Mouse (Mus musculus): ENCODE results near the gene Sertad3. TPM values are rescaled to one million over a fixed set of nuclear protein-coding genes. Genes with fewer than 3 reads are reported as not detected.

The Sertad3 gene
- polyA plus RNA-seq, 2 experiments = 32.1 to 32.4 TPM

DNA sequence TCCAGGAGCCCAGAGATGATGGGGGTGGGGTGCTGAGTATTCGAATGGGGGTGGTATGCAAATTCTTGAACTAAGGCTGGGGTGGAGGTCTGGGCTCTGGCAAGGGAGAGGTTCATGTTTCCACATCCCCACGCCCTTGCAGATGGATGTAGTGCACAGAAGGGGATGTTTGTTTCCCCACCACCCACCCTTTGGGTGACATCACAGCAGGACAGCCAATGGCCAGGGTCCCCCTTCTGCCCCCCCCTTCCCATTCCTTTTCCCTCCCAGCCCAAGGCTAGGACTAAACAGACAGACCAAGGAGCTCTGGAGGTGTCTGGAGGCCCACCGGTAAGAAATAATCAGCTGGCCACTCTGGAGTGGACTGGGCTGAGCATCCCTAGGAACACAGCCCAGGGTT lies 25.5 kb downstream of the Sertad3 start, which contains the start of gene Prx:
Gene Prx (plus strand): TSS at position 289 of the 400 bp plus-strand sequence.
- no peak within 1 kb of the TSS for H3K4me3 ChIP-seq (replicated peaks; ENCODE audit: low read length)
- no peak for DNase-seq (ENCODE audit: low spot score)
- H3K27me3 ChIP-seq (ENCODE audit: control insufficient read depth, insufficient read depth, low read length) = no peaks in the 10 kb centered on the region
- H3K27ac ChIP-seq (replicated peaks; ENCODE audit: low read depth, low read length) = no peak within 1 kb of the TSS
- no peak within 1 kb of the TSS for H3K4me2 ChIP-seq (replicated peaks; ENCODE audit: low read depth, low read length, severe bottlenecking)
- peak; percentile 34 for ATAC-seq (ENCODE audit: low FRiP score, low read depth)
- H3K4me1 ChIP-seq (ENCODE audit: control insufficient read depth, insufficient read depth, low read length) = peaks cover 5% of the 10 kb centered on the region; the same call in 1 of the 2 replicates
- no peak for TF ChIP-seq POLR2A (IDR thresholded peaks at IDR 0.05; ENCODE audit: borderline replicate concordance, extremely low read depth, insufficient read depth, insufficient read length)
- no peaks in the 10 kb centered on the region for H3K36me3 ChIP-seq (ENCODE audit: control insufficient read depth, insufficient read depth, low read length)
- no peak within 1 kb of the TSS for H3K9ac ChIP-seq (ENCODE audit: low read depth, low read length, severe bottlenecking)
- 30% methylated on average over 3 of the region's 3 CpGs for WGBS
- H3K9me3 ChIP-seq (ENCODE audit: control insufficient read depth, low read length) = no peaks in the 10 kb centered on the region

DNA sequence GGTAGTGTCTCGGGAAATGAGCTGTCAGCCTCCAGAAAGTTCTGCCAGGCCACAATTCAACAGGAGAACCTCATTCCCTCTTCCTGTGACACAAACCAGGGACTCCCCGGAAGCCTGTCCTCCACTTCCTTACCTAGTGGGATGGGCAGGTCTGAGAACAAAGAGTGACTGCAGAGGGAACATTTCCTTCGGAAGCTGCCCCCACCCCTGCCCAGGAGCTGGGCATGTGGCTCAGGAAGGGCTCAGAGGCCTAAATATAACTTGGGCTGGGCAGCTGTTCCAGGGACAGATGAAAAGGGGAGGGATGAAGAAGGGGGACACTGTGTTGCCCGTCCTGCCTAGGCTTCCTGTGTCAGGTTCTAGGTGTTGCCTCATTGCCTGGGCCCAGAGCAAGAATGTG lies 28.1 kb downstream of the Sertad3 start:
- Histone ChIP-seq H3K4me2 (replicated peaks; ENCODE audit: low read depth, low read length, severe bottlenecking) (no peak overlapping the region), H3K4me3 (replicated peaks; ENCODE audit: low read length) (no peak overlapping the region), H3K27me3 (ENCODE audit: control insufficient read depth, insufficient read depth, low read length) (no peaks in the 10 kb centered on the region), H3K4me1 (ENCODE audit: control insufficient read depth, insufficient read depth, low read length) (peaks cover 5% of the 10 kb centered on the region), H3K9ac (ENCODE audit: low read depth, low read length, severe bottlenecking) (no peak overlapping the region), H3K36me3 (ENCODE audit: control insufficient read depth, insufficient read depth, low read length) (no peaks in the 10 kb centered on the region), H3K9me3 (ENCODE audit: control insufficient read depth, low read length) (no peaks in the 10 kb centered on the region), H3K27ac (replicated peaks; ENCODE audit: low read depth, low read length) (no peak overlapping the region)
- DNase-seq (ENCODE audit: low spot score) (no peak), ATAC-seq (ENCODE audit: low FRiP score, low read depth) (no peak)
- TF ChIP-seq POLR2A (IDR thresholded peaks at IDR 0.05; ENCODE audit: borderline replicate concordance, extremely low read depth, insufficient read depth, insufficient read length) = no peak
- WGBS = 65% methylated on average over 4 of the region's 4 CpGs

DNA sequence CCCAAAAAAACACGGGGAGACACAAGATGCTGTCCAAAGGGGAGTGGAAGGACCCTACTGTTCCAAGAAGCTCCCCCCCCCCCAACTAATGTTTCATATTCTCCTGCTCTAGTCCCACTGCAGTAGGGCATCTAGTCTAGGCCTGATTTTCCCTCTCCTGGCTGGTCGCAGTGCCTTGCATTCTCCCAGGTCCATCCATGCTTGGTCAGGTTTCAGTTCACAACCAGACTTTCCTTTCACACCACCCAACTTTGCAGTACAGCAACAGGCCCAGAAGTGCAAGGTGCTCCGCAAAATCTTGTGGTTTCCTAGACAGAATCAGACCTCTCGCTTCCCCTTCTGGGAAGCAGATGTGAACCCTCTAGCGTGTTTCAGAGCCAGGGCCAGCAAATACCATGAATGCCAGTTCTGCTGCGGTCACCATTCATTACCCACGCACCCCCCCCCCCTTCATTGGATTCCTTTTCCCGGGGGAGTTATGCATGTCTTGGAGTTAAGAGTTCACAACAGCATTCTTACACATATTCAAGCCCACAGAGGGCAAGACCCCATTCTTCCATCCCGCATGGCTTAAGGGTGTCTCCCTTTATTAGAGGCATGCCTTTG lies 33.3 kb downstream of the Sertad3 start:
- Histone ChIP-seq H3K27ac (replicated peaks; ENCODE audit: low read depth, low read length) (peak overlapping the region; percentile 97; the same call in 1 of the 2 replicates), H3K27me3 (ENCODE audit: control insufficient read depth, insufficient read depth, low read length) (no peaks in the 10 kb centered on the region), H3K4me2 (replicated peaks; ENCODE audit: low read depth, low read length, severe bottlenecking) (peak overlapping the region; percentile 57), H3K9me3 (ENCODE audit: control insufficient read depth, low read length) (no peaks in the 10 kb centered on the region), H3K9ac (ENCODE audit: low read depth, low read length, severe bottlenecking) (no peak overlapping the region), H3K4me3 (replicated peaks; ENCODE audit: low read length) (peak overlapping the region; percentile 53), H3K4me1 (ENCODE audit: control insufficient read depth, insufficient read depth, low read length) (no peaks in the 10 kb centered on the region; the same call in 1 of the 2 replicates), H3K36me3 (ENCODE audit: control insufficient read depth, insufficient read depth, low read length) (no peaks in the 10 kb centered on the region)
- no peak for TF ChIP-seq POLR2A (IDR thresholded peaks at IDR 0.05; ENCODE audit: borderline replicate concordance, extremely low read depth, insufficient read depth, insufficient read length)
- 28% methylated on average over 9 of the region's 9 CpGs for WGBS
- DNase-seq (ENCODE audit: low spot score) = peak; percentile 55
- no peak for ATAC-seq (ENCODE audit: low FRiP score, low read depth)

DNA sequence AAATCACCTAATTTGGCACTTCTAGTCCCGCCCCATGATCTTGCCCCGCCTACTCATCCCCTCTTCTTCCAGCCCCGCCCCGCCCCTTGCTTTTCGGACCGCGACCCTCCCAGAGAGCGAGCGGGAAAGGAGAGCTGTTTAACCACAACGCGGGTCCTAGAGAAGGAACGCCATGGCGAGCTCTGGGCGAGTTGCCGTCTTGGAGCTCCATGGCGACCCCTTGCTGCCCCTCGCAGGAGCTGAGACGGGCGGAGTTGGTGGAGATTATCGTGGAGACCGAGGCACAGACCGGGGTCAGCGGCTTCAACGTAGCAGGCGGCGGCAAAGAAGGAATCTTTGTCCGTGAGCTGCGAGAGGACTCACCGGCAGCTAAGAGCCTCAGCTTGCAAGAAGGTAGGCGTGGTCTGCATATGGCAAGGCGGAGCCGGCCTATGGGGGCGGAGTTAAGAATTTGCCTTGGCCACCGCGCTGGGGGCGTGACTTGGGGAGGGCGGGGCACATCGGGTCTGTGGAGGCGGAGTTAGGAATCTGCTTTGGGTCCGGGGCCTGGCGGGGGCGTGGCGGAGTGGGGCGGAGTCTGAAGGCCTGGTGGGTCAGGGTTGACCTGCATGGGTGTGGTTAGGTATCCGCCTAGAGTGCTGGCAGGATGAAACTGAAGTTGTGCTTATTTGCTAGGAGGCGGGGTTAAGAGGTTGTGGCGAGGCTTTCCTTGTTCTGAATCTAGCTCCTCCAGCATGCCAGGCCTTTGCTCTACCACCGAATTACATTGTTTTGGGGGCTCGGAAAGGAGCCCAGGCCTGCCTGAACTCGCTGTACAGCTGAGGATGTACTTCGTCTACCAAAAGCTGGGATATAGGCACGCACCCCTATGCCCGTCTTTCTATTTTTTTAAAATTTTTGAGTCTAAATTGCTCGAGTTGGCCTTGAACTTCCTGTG lies 34.4 kb downstream of the Sertad3 start:
- Histone ChIP-seq H3K27ac (replicated peaks; ENCODE audit: low read depth, low read length) (peak overlapping the region; percentile 97), H3K9me3 (ENCODE audit: control insufficient read depth, low read length) (no peaks in the 10 kb centered on the region), H3K4me2 (replicated peaks; ENCODE audit: low read depth, low read length, severe bottlenecking) (peak overlapping the region; percentile 57), H3K9ac (ENCODE audit: low read depth, low read length, severe bottlenecking) (peak overlapping the region; percentile 64), H3K27me3 (ENCODE audit: control insufficient read depth, insufficient read depth, low read length) (no peaks in the 10 kb centered on the region), H3K4me3 (replicated peaks; ENCODE audit: low read length) (peak overlapping the region; percentile 53), H3K36me3 (ENCODE audit: control insufficient read depth, insufficient read depth, low read length) (no peaks in the 10 kb centered on the region), H3K4me1 (ENCODE audit: control insufficient read depth, insufficient read depth, low read length) (no peaks in the 10 kb centered on the region; the same call in 1 of the 2 replicates)
- WGBS = 3% methylated on average over 52 of the region's 54 CpGs
- DNase-seq (ENCODE audit: low spot score) (peak; percentile 96), ATAC-seq (ENCODE audit: low FRiP score, low read depth) (peak; percentile 96)
- TF ChIP-seq POLR2A (IDR thresholded peaks at IDR 0.05; ENCODE audit: borderline replicate concordance, extremely low read depth, insufficient read depth, insufficient read length) = peak; percentile 98; the same call in 1 of the 2 replicates

DNA sequence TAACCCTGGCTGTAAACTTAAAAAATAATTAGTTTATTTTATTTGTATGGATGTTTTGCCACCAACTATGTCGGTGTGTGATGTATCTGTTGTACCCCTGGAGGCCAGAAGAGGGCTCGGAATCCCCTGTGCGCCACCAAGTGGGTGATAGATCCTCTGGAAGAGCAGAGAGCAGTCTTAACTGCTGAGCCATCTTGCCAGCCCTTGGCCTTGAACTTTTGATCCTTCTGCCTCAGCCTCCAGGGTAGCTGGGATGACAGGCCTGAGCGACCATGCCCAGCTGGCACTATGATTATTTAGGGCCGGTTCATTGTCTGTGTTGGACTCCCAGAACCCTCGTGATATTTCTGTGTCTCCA lies 35.1 kb downstream of the Sertad3 start:
- no peak for TF ChIP-seq POLR2A (IDR thresholded peaks at IDR 0.05; ENCODE audit: borderline replicate concordance, extremely low read depth, insufficient read depth, insufficient read length)
- Histone ChIP-seq H3K27ac (replicated peaks; ENCODE audit: low read depth, low read length) (peak overlapping the region; percentile 59), H3K9ac (ENCODE audit: low read depth, low read length, severe bottlenecking) (no peak overlapping the region), H3K4me1 (ENCODE audit: control insufficient read depth, insufficient read depth, low read length) (no peaks in the 10 kb centered on the region; the same call in 1 of the 2 replicates), H3K27me3 (ENCODE audit: control insufficient read depth, insufficient read depth, low read length) (no peaks in the 10 kb centered on the region), H3K9me3 (ENCODE audit: control insufficient read depth, low read length) (no peaks in the 10 kb centered on the region), H3K4me3 (replicated peaks; ENCODE audit: low read length) (peak overlapping the region; percentile 53), H3K4me2 (replicated peaks; ENCODE audit: low read depth, low read length, severe bottlenecking) (peak overlapping the region; percentile 57), H3K36me3 (ENCODE audit: control insufficient read depth, insufficient read depth, low read length) (no peaks in the 10 kb centered on the region)
- DNase-seq (ENCODE audit: low spot score) = peak; percentile 73
- ATAC-seq (ENCODE audit: low FRiP score, low read depth) = peak; percentile 5; the same call in 1 of the 2 replicates
- 25% methylated on average over 6 of the region's 6 CpGs for WGBS
